In genomic region chr7:16982859-16983568, GRCm38 (mm10) we compare ENCODE assay signal across 8 mouse cellular contexts. TPM values are rescaled to one million over a fixed set of nuclear protein-coding genes. Genes with fewer than 3 reads are reported as not detected.
DNase-seq lines count a peak whose midpoint lies in the region; ATAC-seq and TF ChIP-seq lines count a peak whose summit lies in the region.

Gene Gm42372, plus strand, starts transcription at chr7:16983086.

- H3K4me1 ChIP-seq in intestine, embryonic 14.5 days (replicated peaks; ENCODE audit: control insufficient read depth, insufficient read depth, low read length), result peaks cover 21% of the 10 kb centered on the region
- no peaks in the 10 kb centered on the region for H3K4me1 ChIP-seq in intestine, postnatal 0 days (replicated peaks; ENCODE audit: control insufficient read depth, insufficient read depth, low read length)

- H3K27me3 ChIP-seq in intestine, embryonic 14.5 days (replicated peaks; ENCODE audit: control insufficient read depth, insufficient read depth, low read length), result no peaks in the 10 kb centered on the region
- no peaks in the 10 kb centered on the region for H3K27me3 ChIP-seq in intestine, postnatal 0 days (replicated peaks; ENCODE audit: control insufficient read depth, insufficient read depth, low read length)

- no peak within 1 kb of the TSS for H3K27ac ChIP-seq in intestine, embryonic 14.5 days (ENCODE audit: low read depth)
- H3K27ac ChIP-seq in intestine, postnatal 0 days (ENCODE audit: low read depth, low read length), result no peak within 1 kb of the TSS

- no peaks in the 10 kb centered on the region for H3K36me3 ChIP-seq in intestine, embryonic 14.5 days (ENCODE audit: control insufficient read depth, insufficient read depth, low read length)
- no peaks in the 10 kb centered on the region; the same call in 1 of the 2 replicates for H3K36me3 ChIP-seq in intestine, postnatal 0 days (ENCODE audit: control insufficient read depth, insufficient read depth)

- H3K4me3 ChIP-seq in intestine, embryonic 14.5 days (ENCODE audit: low read depth, low read length), result no peak within 1 kb of the TSS
- no peak within 1 kb of the TSS for H3K4me3 ChIP-seq in intestine, postnatal 0 days (ENCODE audit: low read depth, low read length)

- no peak for ATAC-seq in intestine, embryonic 14.5 days (replicated peaks; ENCODE audit: low FRiP score, low TSS enrichment, low read depth)
- ATAC-seq in intestine, postnatal 0 days, result no peak

- H3K9ac ChIP-seq in intestine, embryonic 14.5 days (ENCODE audit: low read length), result no peak within 1 kb of the TSS
- no peak within 1 kb of the TSS for H3K9ac ChIP-seq in intestine, postnatal 0 days (ENCODE audit: low read depth, low read length)

- TF ChIP-seq CTCF in intestine, postnatal 0 days (IDR thresholded peaks at IDR 0.05; ENCODE audit: low read depth), result no peak

- peak within 1 kb of the TSS; percentile 28; the same call in 1 of the 2 replicates for H3K4me2 ChIP-seq in intestine, embryonic 14.5 days (ENCODE audit: low read length)
- H3K4me2 ChIP-seq in intestine, postnatal 0 days (replicated peaks; ENCODE audit: low read depth), result no peak within 1 kb of the TSS

- WGBS in intestine, embryonic 14.5 days, result 28% methylated on average over 26 of the region's 26 CpGs
- 36% methylated on average over 26 of the region's 26 CpGs for WGBS in intestine, postnatal 0 days

- no peak for DNase-seq in intestine, embryonic 14.5 days (ENCODE audit: low spot score)
- DNase-seq in cerebellum, postnatal 14 days, result peak; percentile 88 to 90
- peak; percentile 85 to 86 for DNase-seq in frontal cortex, postnatal 14 days (ENCODE audit: low spot score in 2 of 2)
- DNase-seq in layer of hippocampus, adult 8-10 months (ENCODE audit: low spot score in 2 of 2), result peak; percentile 89 to 92
- DNase-seq in lung, postnatal 25 days (ENCODE audit: low spot score), result peak; percentile 57
- DNase-seq in retina, postnatal 1 day, result peak; percentile 93
- DNase-seq in urinary bladder, adult 2 months (ENCODE audit: low spot score), result no peak

- no peaks in the 10 kb centered on the region for H3K9me3 ChIP-seq in intestine, embryonic 14.5 days (ENCODE audit: control insufficient read depth, low read length)
- no peaks in the 10 kb centered on the region for H3K9me3 ChIP-seq in intestine, postnatal 0 days (ENCODE audit: control insufficient read depth)

RNA-seq across cellular contexts. Expression of gene Gm42372, which starts in this region (rescaled TPM):
- polyA plus RNA-seq in intestine, embryonic 14.5 days (2014; fragmentation: Nextera tagmentation; extraction: Ambion mirVana), result 0.51 and 0.62 TPM in 2 replicates
- 0.09 and 0.10 TPM in 2 replicates for polyA plus RNA-seq in intestine, postnatal 0 days (2015; fragmentation: Nextera tagmentation; extraction: Ambion mirVana)
- 10 to 100 TPM; 47.3 to 63.6 (median 51.9) TPM for total RNA-seq in layer of hippocampus, adult 8-10 months (2022)
- polyA plus RNA-seq in urinary bladder, adult 2 months (2012; rRNA removed), result 0.06 TPM in 1 of 2 replicates, not detected in the other

Comparison
In these comparisons a context has a peak if more than half of its experiments do, and no peak if none do; other contexts are left out.
1. DNase-seq: peak in cerebellum, postnatal 14 days (2 of 2), frontal cortex, postnatal 14 days (2 of 2), layer of hippocampus, adult 8-10 months (2 of 2), lung, postnatal 25 days (single experiment) and retina, postnatal 1 day (single experiment); none in intestine, embryonic 14.5 days (single experiment) and urinary bladder, adult 2 months (single experiment).